Mouse (Mus musculus) neural tube, embryonic 12.5 days (tissue): Measurements from ENCODE around the gene Stab2. TPM values are rescaled to one million over a fixed set of nuclear protein-coding genes. Genes with fewer than 3 reads are reported as not detected.

ENCODE experiments used
- ATAC-seq: fragments of 200-750 bp; cut with Nextera tagmentation; 2 replicates; pipeline ENCODE4 v1.8.0; 2017; ENCODE audit warnings: low read depth, mild to moderate bottlenecking, moderate TSS enrichment, moderate library complexity; ENCODE audit not compliant: low FRiP score
- H3K27ac ChIP-seq: fragments of 300-500 bp; sonication (generic); 2 replicates; pipeline ENCODE4 v1.5.1; 2016
- H3K27me3 ChIP-seq: fragments of 300-500 bp; sonication (generic); replicated peaks from 2 replicates; pipeline ENCODE4 v1.6.1; 2016; ENCODE audit warnings: mild to moderate bottlenecking
- H3K36me3 ChIP-seq: fragments of 300-500 bp; sonication (generic); 2 replicates; pipeline ENCODE4 v1.6.1; 2016; ENCODE audit warnings: mild to moderate bottlenecking
- H3K4me1 ChIP-seq: fragments of 300-500 bp; sonication (generic); 2 replicates; pipeline ENCODE4 v1.6.1; 2016
- H3K4me2 ChIP-seq: fragments of 300-500 bp; sonication (generic); replicated peaks from 2 replicates; pipeline ENCODE4 v1.6.1; 2016; ENCODE audit warnings: mild to moderate bottlenecking
- H3K4me3 ChIP-seq: fragments of 300-500 bp; sonication (generic); 2 replicates; pipeline ENCODE4 v1.5.1; 2016
- H3K9ac ChIP-seq: fragments of 300-500 bp; sonication (generic); 2 replicates; pipeline ENCODE4 v1.6.1; 2016; ENCODE audit warnings: mild to moderate bottlenecking
- H3K9me3 ChIP-seq: fragments of 300-500 bp; sonication (generic); 2 replicates; pipeline ENCODE4 v1.6.1; 2016; ENCODE audit warnings: mild to moderate bottlenecking
- WGBS: fragments of 180-500 bp; shearing (Covaris S2); methylation state at CpG from one replicate; pipeline ENCODE4 v1.1.7; 2016; 5-methylcytosine and 5-hydroxymethylcytosine counted together
- polyA plus RNA-seq: library from polyadenylated mRNA; unstranded; fragments of >200 nt; fragmentation: Nextera tagmentation; extraction: Ambion mirVana; gene quantifications from 2 replicates; pipeline ENCODE4 v1.2.1, GENCODE M21; 2016

Gene Stab2
- polyA plus RNA-seq, 1 experiment from 2014 or later: 0.20 TPM

DNA sequence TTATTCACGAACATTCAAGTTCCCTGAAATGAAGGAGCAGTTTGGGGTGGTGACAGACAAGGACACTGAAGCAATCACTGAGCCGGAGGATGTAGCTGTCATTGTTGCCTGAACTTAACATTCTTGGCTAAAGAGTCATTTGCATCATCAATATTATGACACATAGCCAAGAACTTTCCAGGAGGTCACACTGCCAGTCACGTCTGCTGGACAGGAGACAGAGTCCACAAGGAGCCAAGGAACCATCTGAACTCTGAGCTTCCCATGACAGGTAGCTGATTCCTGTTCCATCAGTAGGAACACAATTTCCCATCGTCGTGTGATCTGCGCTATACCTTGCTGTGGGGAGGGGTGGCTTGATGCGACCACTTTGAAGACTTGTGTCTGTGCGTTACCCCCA lies 24.9 kb upstream of the Stab2 start:
- Histone ChIP-seq H3K36me3 (no peaks in the 10 kb centered on the region), H3K4me2 (no peak overlapping the region), H3K9ac (no peak overlapping the region), H3K9me3 (no peaks in the 10 kb centered on the region), H3K4me3 (no peak overlapping the region), H3K4me1 (peaks cover 14% of the 10 kb centered on the region), H3K27ac (no peak overlapping the region), H3K27me3 (no peaks in the 10 kb centered on the region)
- ATAC-seq: no peak
- 91% methylated on average over 8 of the region's 8 CpGs for WGBS

DNA sequence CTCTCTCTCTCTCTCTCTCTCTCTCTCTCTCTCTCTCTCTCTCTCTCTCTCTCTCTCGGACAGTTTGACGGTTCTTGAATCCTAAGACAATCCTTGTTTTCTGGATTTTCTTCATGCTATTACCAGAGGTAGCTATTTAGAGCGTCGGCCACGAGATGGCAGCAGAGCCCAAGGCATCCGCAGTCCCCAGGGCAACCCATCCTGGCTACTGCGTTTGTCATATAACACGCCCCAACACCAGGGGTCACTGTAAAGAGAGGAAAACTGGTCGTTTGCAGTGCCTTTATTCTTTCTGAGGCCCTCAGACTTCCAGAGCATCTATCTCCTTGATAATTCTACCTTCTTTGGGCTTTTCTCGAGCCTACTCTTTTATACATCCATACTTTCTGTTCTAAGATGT lies 17.1 kb upstream of the Stab2 start:
- Histone ChIP-seq H3K27ac (no peak overlapping the region), H3K27me3 (no peaks in the 10 kb centered on the region), H3K4me3 (no peak overlapping the region), H3K4me1 (no peaks in the 10 kb centered on the region), H3K36me3 (no peaks in the 10 kb centered on the region), H3K4me2 (no peak overlapping the region), H3K9me3 (no peaks in the 10 kb centered on the region), H3K9ac (no peak overlapping the region)
- WGBS: 3% methylated on average over 8 of the region's 10 CpGs
- ATAC-seq: peak; percentile 86

DNA sequence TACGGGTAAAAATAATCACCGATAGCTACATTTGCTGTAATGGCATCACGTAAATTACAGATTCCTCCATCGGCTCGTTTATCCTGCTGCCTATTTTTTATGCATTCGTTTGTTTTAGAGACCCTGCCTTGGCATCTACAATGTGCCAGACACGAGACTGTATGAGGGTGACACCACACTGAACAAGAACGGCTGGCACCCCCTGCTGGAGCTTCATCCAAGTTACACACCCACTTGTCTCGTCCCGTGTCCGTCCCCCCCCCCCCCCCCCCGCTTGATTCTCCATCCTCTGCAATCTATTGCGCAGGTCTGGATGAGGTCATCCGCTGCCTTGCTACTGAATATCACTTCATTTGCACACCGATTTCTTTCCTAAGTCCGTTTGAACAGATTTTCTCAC lies 12.9 kb upstream of the Stab2 start:
- no peak overlapping the region for H3K9ac ChIP-seq
- 60% methylated on average over 15 of the region's 16 CpGs for WGBS
- ATAC-seq: 0 out of 2 replicates have a peak, but pooled peaks have one; percentile 31

DNA sequence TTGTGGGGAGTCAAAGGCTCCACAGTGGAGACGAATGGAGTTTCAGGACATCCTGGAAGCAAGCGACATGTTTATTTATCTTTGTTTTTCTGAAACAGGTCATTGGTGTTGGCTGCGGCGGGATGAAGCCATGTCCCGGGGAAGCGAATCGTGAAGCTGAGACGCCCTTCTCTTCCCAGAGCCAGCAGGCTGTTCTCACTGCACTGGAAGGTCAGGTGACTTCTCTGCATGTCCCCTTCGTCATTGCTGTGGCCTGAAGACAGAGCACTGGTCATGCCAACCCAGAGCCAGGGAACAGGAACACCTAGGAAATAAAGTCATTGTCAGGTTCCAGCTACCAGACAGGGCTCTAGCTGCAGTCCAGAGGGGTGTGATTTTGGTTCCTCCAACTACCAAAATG lies 11.1 kb upstream of the Stab2 start:
- WGBS: 73% methylated on average over 9 of the region's 9 CpGs
- no peaks in the 10 kb centered on the region for H3K36me3 ChIP-seq
- ATAC-seq: no peak
- no peak overlapping the region for H3K4me3 ChIP-seq
- H3K27ac ChIP-seq: no peak overlapping the region
- no peaks in the 10 kb centered on the region for H3K9me3 ChIP-seq
- H3K4me2 ChIP-seq: no peak overlapping the region
- H3K4me1 ChIP-seq: peaks cover 13% of the 10 kb centered on the region; the same call in 1 of the 2 replicates
- H3K27me3 ChIP-seq: no peaks in the 10 kb centered on the region
- H3K9ac ChIP-seq: no peak overlapping the region

More for the DNA sequence above, 12.9 kb upstream of the Stab2 start:
- H3K4me2 ChIP-seq: no peak overlapping the region
- no peak overlapping the region for H3K27ac ChIP-seq
- H3K4me3 ChIP-seq: no peak overlapping the region
- H3K4me1 ChIP-seq: peaks cover 12% of the 10 kb centered on the region; the same call in 1 of the 2 replicates
- no peaks in the 10 kb centered on the region for H3K9me3 ChIP-seq
- H3K27me3 ChIP-seq: no peaks in the 10 kb centered on the region
- H3K36me3 ChIP-seq: no peaks in the 10 kb centered on the region

DNA sequence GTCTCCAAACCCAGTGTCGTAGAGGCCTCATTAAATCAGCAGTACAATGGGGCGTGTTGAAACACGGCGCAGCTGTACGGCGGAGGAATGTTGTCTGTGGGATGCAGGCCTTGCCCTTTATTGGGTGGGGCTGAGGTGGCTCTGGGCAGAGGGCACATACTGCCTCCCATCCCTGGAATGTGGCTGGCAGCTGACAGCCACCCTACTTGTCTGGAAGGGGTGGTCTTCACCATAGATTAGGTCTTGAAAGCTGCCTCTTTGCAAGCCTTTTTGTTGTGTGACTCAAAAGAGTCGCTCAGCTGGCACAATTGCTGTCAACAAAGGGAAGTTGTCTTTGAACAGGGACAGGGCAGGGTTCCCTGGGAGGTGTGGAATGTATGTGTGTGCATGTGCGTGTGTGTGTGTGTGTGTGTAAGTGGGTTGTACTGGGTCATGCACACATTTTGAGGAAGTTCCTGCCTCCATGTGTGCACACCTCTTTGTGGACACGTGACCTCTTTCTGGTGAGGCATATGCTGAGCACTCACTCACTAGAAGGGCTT lies 8.4 kb upstream of the Stab2 start:
- H3K9ac ChIP-seq: no peak overlapping the region
- ATAC-seq: peak; percentile 85
- no peaks in the 10 kb centered on the region for H3K36me3 ChIP-seq
- no peaks in the 10 kb centered on the region for H3K27me3 ChIP-seq
- peaks cover 13% of the 10 kb centered on the region; the same call in 1 of the 2 replicates for H3K4me1 ChIP-seq
- no peak overlapping the region for H3K4me2 ChIP-seq
- H3K4me3 ChIP-seq: no peak overlapping the region
- H3K27ac ChIP-seq: no peak overlapping the region
- H3K9me3 ChIP-seq: no peaks in the 10 kb centered on the region
- WGBS: 22% methylated on average over 9 of the region's 9 CpGs

DNA sequence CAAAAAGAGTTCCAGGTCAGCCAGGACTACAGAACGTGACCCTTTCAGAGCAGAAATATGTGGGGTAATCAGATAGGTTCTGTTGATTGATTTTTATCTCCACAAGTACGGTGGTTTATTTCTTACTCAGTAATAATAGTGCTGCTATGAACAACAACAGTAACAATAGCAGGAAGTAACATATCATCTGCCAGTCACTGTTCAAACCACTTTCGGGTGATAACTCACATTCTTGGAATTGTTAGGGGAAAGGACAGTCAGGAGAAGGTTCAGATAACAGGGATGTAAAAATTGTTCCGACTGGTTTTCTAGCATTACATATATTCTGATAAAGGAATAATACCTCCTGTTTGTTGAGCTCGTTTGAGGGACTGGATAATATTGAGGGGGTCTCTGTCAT lies 7.6 kb upstream of the Stab2 start:
- 72% methylated on average over 5 of the region's 5 CpGs for WGBS
- H3K27me3 ChIP-seq: no peaks in the 10 kb centered on the region

DNA sequence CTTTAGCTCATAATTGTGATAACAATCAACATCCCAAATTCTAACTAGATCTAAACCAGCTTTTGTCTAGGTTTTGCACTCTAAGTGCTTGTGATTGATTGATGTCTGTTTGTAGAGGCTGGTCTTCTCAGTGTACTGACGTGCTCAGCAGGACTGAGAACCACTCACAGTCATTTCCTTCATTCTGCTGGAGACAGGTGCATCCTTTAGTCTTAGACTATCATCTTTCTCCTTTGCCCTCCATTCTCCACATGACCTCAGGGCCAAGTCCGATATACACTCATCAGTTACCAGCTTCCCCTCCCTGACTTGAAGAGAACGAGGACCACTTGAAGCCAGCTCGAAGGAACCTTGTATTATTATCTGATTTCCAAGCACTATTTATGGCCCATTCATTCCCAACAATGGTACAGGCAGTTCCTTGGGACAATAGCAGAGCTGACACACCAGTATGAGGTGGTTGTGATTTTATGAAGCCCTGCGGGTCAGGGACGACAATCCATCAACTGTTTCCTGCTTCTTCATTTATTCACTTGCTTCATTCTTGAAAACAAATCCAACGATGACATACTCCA lies 6.7 kb upstream of the Stab2 start:
- H3K36me3 ChIP-seq: no peaks in the 10 kb centered on the region
- 33% methylated on average over 7 of the region's 7 CpGs for WGBS
- peaks cover 13% of the 10 kb centered on the region; the same call in 1 of the 2 replicates for H3K4me1 ChIP-seq
- H3K27me3 ChIP-seq: no peaks in the 10 kb centered on the region
- ATAC-seq: no peak
- H3K9me3 ChIP-seq: no peaks in the 10 kb centered on the region
- H3K9ac ChIP-seq: no peak overlapping the region
- H3K27ac ChIP-seq: no peak overlapping the region
- no peak overlapping the region for H3K4me3 ChIP-seq
- H3K4me2 ChIP-seq: no peak overlapping the region

More for the DNA sequence above, 7.6 kb upstream of the Stab2 start:
- H3K4me3 ChIP-seq: no peak overlapping the region
- no peak overlapping the region for H3K4me2 ChIP-seq
- H3K9me3 ChIP-seq: no peaks in the 10 kb centered on the region
- H3K27ac ChIP-seq: no peak overlapping the region
- peaks cover 13% of the 10 kb centered on the region; the same call in 1 of the 2 replicates for H3K4me1 ChIP-seq
- no peak for ATAC-seq
- no peak overlapping the region for H3K9ac ChIP-seq
- no peaks in the 10 kb centered on the region for H3K36me3 ChIP-seq

DNA sequence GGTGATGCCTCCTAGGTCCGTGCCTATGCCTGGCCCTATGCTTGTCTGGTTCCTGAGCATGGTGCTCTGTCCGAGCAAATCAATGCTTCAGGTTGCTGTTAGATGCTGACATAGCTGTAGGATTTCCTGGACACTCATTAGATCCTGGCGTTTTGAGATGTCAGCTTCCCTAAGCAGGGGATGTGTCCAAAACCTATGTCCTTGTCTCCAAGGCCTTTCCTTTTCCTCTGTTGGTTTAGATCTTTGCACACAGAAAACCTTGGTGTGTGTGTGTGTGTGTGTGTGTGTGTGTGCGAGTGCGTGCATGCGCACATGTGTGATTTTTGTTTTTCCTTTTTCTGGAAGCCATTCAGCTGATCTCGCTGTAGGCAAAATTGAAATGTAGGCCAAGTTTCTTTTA lies 4.3 kb upstream of the Stab2 start:
- H3K4me2 ChIP-seq: no peak overlapping the region
- H3K9me3 ChIP-seq: no peaks in the 10 kb centered on the region
- WGBS: 90% methylated on average over 7 of the region's 7 CpGs
- H3K4me3 ChIP-seq: no peak overlapping the region
- no peak for ATAC-seq
- no peaks in the 10 kb centered on the region for H3K36me3 ChIP-seq
- peaks cover 13% of the 10 kb centered on the region; the same call in 1 of the 2 replicates for H3K4me1 ChIP-seq
- no peak overlapping the region for H3K27ac ChIP-seq
- H3K27me3 ChIP-seq: no peaks in the 10 kb centered on the region
- no peak overlapping the region for H3K9ac ChIP-seq

DNA sequence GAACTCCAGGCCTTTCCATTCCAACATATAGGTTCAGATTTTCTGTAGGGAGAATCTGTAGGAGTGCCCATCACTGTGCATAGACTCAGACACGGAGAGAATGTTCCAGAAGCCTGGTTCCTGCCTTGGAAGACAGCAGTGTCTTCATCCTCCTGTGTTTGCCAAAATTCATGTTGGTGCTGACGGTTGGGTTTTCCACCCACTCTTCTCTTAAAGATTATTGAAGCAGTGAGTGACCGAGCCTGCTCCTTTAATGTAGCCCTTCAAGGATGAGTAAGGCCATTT lies 332 bp upstream of the Stab2 start:
- ATAC-seq: no peak
- no peaks in the 10 kb centered on the region for H3K9me3 ChIP-seq
- no peaks in the 10 kb centered on the region for H3K36me3 ChIP-seq
- no peak overlapping the region for H3K4me3 ChIP-seq
- no peak overlapping the region for H3K9ac ChIP-seq
- no peak overlapping the region for H3K27ac ChIP-seq
- H3K27me3 ChIP-seq: no peaks in the 10 kb centered on the region
- no peaks in the 10 kb centered on the region for H3K4me1 ChIP-seq
- H3K4me2 ChIP-seq: no peak overlapping the region
- WGBS: 88% methylated on average over 3 of the region's 3 CpGs

DNA sequence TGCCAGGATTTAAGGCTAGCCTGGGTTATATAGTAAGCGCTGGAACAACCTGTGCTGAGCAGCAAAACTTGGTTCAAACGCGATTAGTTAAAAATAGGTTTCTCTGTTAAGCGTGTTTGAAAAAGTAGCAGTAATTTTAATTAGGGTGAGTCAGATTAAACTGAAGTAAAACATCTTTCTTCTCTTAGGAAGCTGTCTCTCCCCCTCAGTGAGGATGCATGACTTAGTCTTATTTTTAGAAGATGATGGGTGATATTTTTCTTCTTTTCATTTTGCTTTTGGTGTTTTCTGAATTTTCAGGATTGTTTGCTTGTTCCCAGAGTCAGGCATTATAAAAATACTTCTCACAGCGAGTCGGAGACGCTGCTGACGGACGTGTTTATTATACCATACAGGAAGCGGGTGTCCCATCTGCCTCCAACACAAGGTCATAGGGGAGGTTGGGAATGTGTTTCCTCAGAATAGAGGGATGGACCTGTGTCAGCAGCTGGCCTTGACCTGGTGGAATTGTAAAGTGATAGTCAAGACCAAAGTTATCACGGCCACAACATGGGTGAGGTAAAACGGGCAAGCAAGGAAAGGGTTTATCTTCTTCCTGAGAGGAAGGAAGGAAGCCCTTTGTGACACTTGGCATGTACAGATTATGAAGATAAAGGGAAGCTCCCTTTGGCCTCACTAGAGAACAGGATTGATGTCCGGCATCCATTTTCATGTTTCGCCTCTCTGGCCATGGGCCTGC lies 15.4 kb downstream of the Stab2 start:
- Histone ChIP-seq H3K4me1 (no peaks in the 10 kb centered on the region), H3K9me3 (no peaks in the 10 kb centered on the region), H3K27ac (no peak overlapping the region), H3K4me3 (no peak overlapping the region), H3K4me2 (no peak overlapping the region), H3K36me3 (no peaks in the 10 kb centered on the region), H3K9ac (no peak overlapping the region), H3K27me3 (no peaks in the 10 kb centered on the region)
- no peak for ATAC-seq
- 88% methylated on average over 14 of the region's 14 CpGs for WGBS

DNA sequence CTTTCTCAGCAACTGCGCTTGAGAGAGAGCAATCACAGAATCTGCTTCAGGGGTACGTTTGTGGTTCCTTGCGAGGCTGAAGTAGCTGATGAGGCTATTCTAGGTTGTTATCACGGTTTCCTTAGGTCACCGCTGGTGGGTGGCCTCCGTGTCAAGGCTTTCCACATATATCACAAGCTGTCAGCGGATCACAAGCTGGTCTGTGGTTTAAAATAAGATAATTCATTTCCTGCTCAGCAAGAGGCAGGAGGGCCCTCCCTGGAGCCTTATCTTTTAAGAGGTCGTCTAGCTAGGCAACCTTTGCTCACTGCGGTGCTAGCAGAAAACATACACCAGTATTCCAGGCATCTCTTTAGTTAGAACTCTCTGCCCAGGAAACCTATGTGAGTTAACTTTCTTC lies 17.2 kb downstream of the Stab2 start:
- ATAC-seq: no peak
- WGBS: 62% methylated on average over 9 of the region's 9 CpGs

DNA sequence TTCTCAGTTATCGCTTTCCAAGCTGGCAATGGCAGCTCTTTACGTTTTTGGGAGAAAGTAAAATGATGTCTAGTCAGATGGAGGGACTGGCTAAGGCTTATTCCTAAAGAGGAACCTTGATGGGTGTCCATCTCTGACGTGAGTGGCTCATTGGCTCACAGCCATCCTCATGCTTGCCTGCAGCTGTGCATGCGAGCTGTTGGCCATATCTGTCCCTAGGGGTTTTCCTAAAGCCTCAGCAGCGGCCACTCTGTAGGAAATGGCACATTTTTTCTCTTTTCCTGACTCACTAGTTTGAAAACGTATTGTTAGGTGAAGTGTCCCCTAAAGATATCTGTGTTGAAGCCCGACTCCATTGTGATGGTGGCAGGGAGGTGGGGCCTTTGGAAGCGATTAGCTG lies 18.0 kb downstream of the Stab2 start:
- Histone ChIP-seq H3K9ac (no peak overlapping the region), H3K4me3 (no peak overlapping the region), H3K36me3 (no peaks in the 10 kb centered on the region), H3K9me3 (no peaks in the 10 kb centered on the region), H3K4me1 (no peaks in the 10 kb centered on the region), H3K27me3 (no peaks in the 10 kb centered on the region), H3K27ac (no peak overlapping the region), H3K4me2 (no peak overlapping the region)
- no peak for ATAC-seq
- 71% methylated on average over 8 of the region's 8 CpGs for WGBS

More for the DNA sequence above, 17.2 kb downstream of the Stab2 start:
- no peaks in the 10 kb centered on the region for H3K4me1 ChIP-seq
- H3K4me3 ChIP-seq: no peak overlapping the region
- H3K27ac ChIP-seq: no peak overlapping the region
- no peaks in the 10 kb centered on the region for H3K27me3 ChIP-seq
- no peak overlapping the region for H3K9ac ChIP-seq
- no peaks in the 10 kb centered on the region for H3K9me3 ChIP-seq
- no peaks in the 10 kb centered on the region for H3K36me3 ChIP-seq
- no peak overlapping the region for H3K4me2 ChIP-seq
